Mouse (Mus musculus) thymus, adult 2 months (tissue): ENCODE data around the gene E2f8.

Source experiments
- CTCF ChIP-seq: fragments of 200-500 bp; IDR thresholded peaks from 2 replicates; pipeline ENCODE4 v1.5.1; 2012; ENCODE audit warnings: mild to moderate bottlenecking, control low read depth, low read length, moderate library complexity, borderline replicate concordance; ENCODE audit not compliant: control insufficient read depth, poor library complexity, insufficient read depth; ENCODE audit errors: extremely low read depth
- POLR2A ChIP-seq: fragments of 200-500 bp; IDR thresholded peaks from 2 replicates; pipeline ENCODE4 v1.6.1; 2012; ENCODE audit warnings: mild to moderate bottlenecking, low read length, control low read depth, moderate library complexity; ENCODE audit not compliant: control insufficient read depth, poor library complexity, insufficient read depth; ENCODE audit errors: extremely low read depth

DNA sequence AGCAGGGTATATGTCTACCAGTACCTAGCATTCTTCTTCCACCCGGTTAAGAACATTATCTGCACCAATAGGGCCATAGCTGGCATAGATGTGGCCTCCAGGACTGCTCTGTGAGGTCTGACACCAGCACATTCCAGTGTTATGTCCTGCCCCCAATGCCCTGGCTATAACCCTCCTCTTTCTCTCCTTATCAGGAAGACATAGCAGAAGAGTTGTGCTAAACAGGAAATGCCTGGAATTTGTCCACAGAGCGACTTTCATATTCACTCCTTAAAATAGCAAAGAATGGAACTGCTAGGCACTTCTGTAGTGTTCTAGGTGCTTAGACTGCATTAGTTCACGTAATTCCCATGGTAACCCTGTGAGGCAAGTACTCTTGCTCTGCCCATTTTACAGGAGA, 43.8 kb upstream of the E2f8 start:
- TF ChIP-seq CTCF (no peak), POLR2A (no peak)
